Mouse (Mus musculus): ENCODE data around the gene Zfp40.
A peak's percentile ranks its signal among the peaks of the same experiment; 100 is the strongest.
"Not testable (repeated sequence)": the region's sequence is repeated elsewhere in the genome, so short reads cannot be mapped to it uniquely, and the experiment has no call there.

The Zfp40 gene

GRCm38 (mm10) chr17:23192453-23193379 lies at the start of gene Zfp40:
Gene Zfp40, minus strand, starts transcription at chr17:23193252.
- peak; percentile 90 to 91 for DNase-seq (ENCODE audit: low spot score in 2 of 2)

- no peak for DNase-seq (ENCODE audit: low spot score in 2 of 2)
Measured at GRCm38 (mm10) chr17:23218320-23218719, 25.3 kb upstream of the Zfp40 start.

- not testable (repeated sequence) for DNase-seq (ENCODE audit: low spot score in 2 of 2)
Measured at GRCm38 (mm10) chr17:23199856-23200255, 6.8 kb upstream of the Zfp40 start.

GRCm38 (mm10) chr17:23193441-23193840 lies 389 bp upstream of the Zfp40 start:
- DNase-seq (ENCODE audit: low spot score in 2 of 2): peak; percentile 28 to 37

- DNase-seq (ENCODE audit: low spot score in 2 of 2): no peak
Measured at GRCm38 (mm10) chr17:23187680-23188079, 5.4 kb downstream of the Zfp40 start.
